Mouse (Mus musculus): ENCODE data around the gene Sh3bp1. TPM values are rescaled to one million over a fixed set of nuclear protein-coding genes. Genes with fewer than 3 reads are reported as not detected.

The Sh3bp1 gene
- total and polyA plus RNA-seq, 3 experiments, result 12.3 to 69.7 (median 23.8) TPM

GRCm38 (mm10) chr15:78881828-78882227 lies 17.7 kb upstream of the Sh3bp1 start:
- H3K27ac ChIP-seq (ENCODE audit: insufficient read depth, low read depth), result no peak overlapping the region
- no peak overlapping the region for H3K9ac ChIP-seq (ENCODE audit: insufficient read depth, low read depth)
- TF ChIP-seq CTCF (conservative IDR thresholded peaks at IDR 0.05 in 1 of 2, IDR thresholded peaks at IDR 0.05 in 1 of 2; ENCODE audit: low read depth in 2 of 2, low read length in 2 of 2), result peak in 1 of 2 experiments; percentile 48; a peak in 2 of 4 replicates
- peak; percentile 32 for TF ChIP-seq RAD21 (IDR thresholded peaks at IDR 0.05; ENCODE audit: low read depth, low read length)
- TF ChIP-seq NELFE (IDR thresholded peaks at IDR 0.05; ENCODE audit: low read depth, low read length), result no peak
- no peak for TF ChIP-seq MEF2A (IDR thresholded peaks at IDR 0.05; ENCODE audit: borderline replicate concordance, low read depth, low read length)
- no peak for TF ChIP-seq E2F4 (IDR thresholded peaks at IDR 0.05; ENCODE audit: insufficient replicate concordance, low read depth, low read length)
- no peak for TF ChIP-seq MXI1 (IDR thresholded peaks at IDR 0.05; ENCODE audit: low read depth, low read length)
- H3K9me3 ChIP-seq (replicated peaks; ENCODE audit: low read length), result no peaks in the 10 kb centered on the region
- no peak overlapping the region for H3K4me3 ChIP-seq (replicated peaks in 1 of 3; ENCODE audit: low read depth in 2 of 3, low read length in 2 of 3, poor library complexity in 1 of 3)
- DNase-seq (ENCODE audit: extremely low read depth), result no peak
- no peaks in the 10 kb centered on the region for H3K27me3 ChIP-seq (replicated peaks)
- 0 out of 2 replicates have a peak, but pooled peaks cover 4% of the 10 kb centered on the region for H3K79me2 ChIP-seq (replicated peaks; ENCODE audit: control insufficient read depth, extremely low read depth, insufficient read depth, poor library complexity, severe bottlenecking)
- H3K4me1 ChIP-seq (ENCODE audit: control insufficient read depth in 1 of 2, insufficient read depth in 2 of 2), result peaks cover 0 to 21% of the 10 kb centered on the region in 2 experiments; a peak in 2 of 4 replicates
- in situ Hi-C loops (cut with MboI; ENCODE audit: low pct_ligation_motif_present, low pct_unique_long_range_greater_than_20kb, low sequenced_read_pairs), result no loop called here
- dilution Hi-C loops (cut with MboI; ENCODE audit: extremely low pct_ligation_motif_present, extremely low pct_unique_long_range_greater_than_20kb, low sequenced_read_pairs), result no loop called here
- peaks cover 51 to 74% of the 10 kb centered on the region in 2 experiments for H3K36me3 ChIP-seq (replicated peaks in 1 of 2; ENCODE audit: control insufficient read depth in 1 of 2, insufficient read depth in 1 of 2, low read length in 1 of 2)
- no peak overlapping the region for H3K4me2 ChIP-seq (ENCODE audit: insufficient read depth, low read depth, poor library complexity, severe bottlenecking)

DNA sequence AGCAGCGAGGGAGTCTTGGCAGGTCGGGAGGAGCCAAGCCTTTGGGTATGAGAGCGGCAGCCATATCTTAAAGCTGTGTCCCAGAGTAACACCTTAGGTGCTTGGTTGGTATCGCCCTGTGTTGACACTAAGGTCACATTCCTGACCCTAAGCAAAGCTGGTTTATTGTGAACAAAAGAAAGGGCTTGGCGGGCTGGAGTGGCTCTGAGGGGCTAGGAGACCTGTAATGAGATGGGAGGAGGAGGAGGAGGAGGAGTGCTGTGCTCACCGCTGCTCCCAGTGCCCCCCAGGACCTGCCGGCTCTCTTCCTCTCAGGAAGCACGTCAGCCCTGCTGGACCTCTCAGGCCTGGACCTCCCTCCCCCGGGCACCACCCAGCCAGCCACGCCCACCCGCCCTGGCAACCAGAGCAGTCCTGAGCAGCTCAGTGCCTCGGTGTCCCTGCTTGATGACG lies 10.1 kb upstream of the Sh3bp1 start:
- no peak overlapping the region for H3K9ac ChIP-seq (ENCODE audit: insufficient read depth, low read depth)
- dilution Hi-C loops (cut with MboI; ENCODE audit: extremely low pct_ligation_motif_present, extremely low pct_unique_long_range_greater_than_20kb, low sequenced_read_pairs), result no loop called here

GRCm38 (mm10) chr15:78892440-78892839 lies 7.1 kb upstream of the Sh3bp1 start:
- H3K4me3 ChIP-seq (replicated peaks in 1 of 3; ENCODE audit: low read depth in 2 of 3, low read length in 2 of 3, poor library complexity in 1 of 3), result no peak overlapping the region
- H3K4me1 ChIP-seq (ENCODE audit: control insufficient read depth in 1 of 2, insufficient read depth in 2 of 2), result peaks cover 46 to 87% of the 10 kb centered on the region in 2 experiments
- H3K27ac ChIP-seq (ENCODE audit: insufficient read depth, low read depth), result no peak overlapping the region
- no peak overlapping the region for H3K4me2 ChIP-seq (ENCODE audit: insufficient read depth, low read depth, poor library complexity, severe bottlenecking)
- no peaks in the 10 kb centered on the region for H3K79me2 ChIP-seq (replicated peaks; ENCODE audit: control insufficient read depth, extremely low read depth, insufficient read depth, poor library complexity, severe bottlenecking)
- dilution Hi-C loops (cut with MboI; ENCODE audit: extremely low pct_ligation_motif_present, extremely low pct_unique_long_range_greater_than_20kb, low sequenced_read_pairs), result no loop called here
- TF ChIP-seq BHLHE40 (IDR thresholded peaks at IDR 0.05; ENCODE audit: low read depth, low read length), result no peak
- TF ChIP-seq CHD2 (IDR thresholded peaks at IDR 0.05; ENCODE audit: low read length), result no peak
- TF ChIP-seq USF1 (IDR thresholded peaks at IDR 0.05; ENCODE audit: low read depth, low read length), result no peak
- no peak for TF ChIP-seq NELFE (IDR thresholded peaks at IDR 0.05; ENCODE audit: low read depth, low read length)
- TF ChIP-seq CTCF (conservative IDR thresholded peaks at IDR 0.05 in 1 of 2, IDR thresholded peaks at IDR 0.05 in 1 of 2; ENCODE audit: low read depth in 2 of 2, low read length in 2 of 2), result no peak
- no peak for TF ChIP-seq MAFK (IDR thresholded peaks at IDR 0.05; ENCODE audit: insufficient replicate concordance, low read length)
- TF ChIP-seq SMC3 (IDR thresholded peaks at IDR 0.05; ENCODE audit: low read depth, low read length), result no peak
- no peaks in the 10 kb centered on the region for H3K27me3 ChIP-seq (replicated peaks)
- in situ Hi-C loops (cut with MboI; ENCODE audit: low pct_ligation_motif_present, low pct_unique_long_range_greater_than_20kb, low sequenced_read_pairs), result no loop called here
- H3K36me3 ChIP-seq (replicated peaks in 1 of 2; ENCODE audit: control insufficient read depth in 1 of 2, insufficient read depth in 1 of 2, low read length in 1 of 2), result peaks cover 44 to 65% of the 10 kb centered on the region in 2 experiments
- no peak for DNase-seq (ENCODE audit: extremely low read depth)
- no peak overlapping the region for H3K9ac ChIP-seq (ENCODE audit: insufficient read depth, low read depth)
- no peaks in the 10 kb centered on the region for H3K9me3 ChIP-seq (replicated peaks; ENCODE audit: low read length)

More for the DNA sequence above, 10.1 kb upstream of the Sh3bp1 start:
- H3K4me2 ChIP-seq (ENCODE audit: insufficient read depth, low read depth, poor library complexity, severe bottlenecking), result no peak overlapping the region
- DNase-seq (ENCODE audit: extremely low read depth), result no peak
- no peak overlapping the region for H3K4me3 ChIP-seq (replicated peaks in 1 of 3; ENCODE audit: low read depth in 2 of 3, low read length in 2 of 3, poor library complexity in 1 of 3)
- in situ Hi-C loops (cut with MboI; ENCODE audit: low pct_ligation_motif_present, low pct_unique_long_range_greater_than_20kb, low sequenced_read_pairs), result no loop called here
- H3K4me1 ChIP-seq (ENCODE audit: control insufficient read depth in 1 of 2, insufficient read depth in 2 of 2), result peaks cover 28 to 56% of the 10 kb centered on the region in 2 experiments
- H3K79me2 ChIP-seq (replicated peaks; ENCODE audit: control insufficient read depth, extremely low read depth, insufficient read depth, poor library complexity, severe bottlenecking), result no peaks in the 10 kb centered on the region
- H3K27ac ChIP-seq (ENCODE audit: insufficient read depth, low read depth), result no peak overlapping the region
- no peaks in the 10 kb centered on the region for H3K27me3 ChIP-seq (replicated peaks)
- H3K9me3 ChIP-seq (replicated peaks; ENCODE audit: low read length), result no peaks in the 10 kb centered on the region
- peaks cover 60 to 89% of the 10 kb centered on the region in 2 experiments for H3K36me3 ChIP-seq (replicated peaks in 1 of 2; ENCODE audit: control insufficient read depth in 1 of 2, insufficient read depth in 1 of 2, low read length in 1 of 2)
- TF ChIP-seq HCFC1 (IDR thresholded peaks at IDR 0.05; ENCODE audit: low read depth, low read length) (no peak), JUN (IDR thresholded peaks at IDR 0.05; ENCODE audit: insufficient read depth, low read depth, low read length) (no peak), MXI1 (IDR thresholded peaks at IDR 0.05; ENCODE audit: low read depth, low read length) (no peak), ETS1 (conservative IDR thresholded peaks at IDR 0.05; ENCODE audit: low read depth, low read length) (no peak), KAT2A (IDR thresholded peaks at IDR 0.05; ENCODE audit: insufficient replicate concordance, low read length) (no peak), USF2 (conservative IDR thresholded peaks at IDR 0.05; ENCODE audit: low read depth, low read length) (no peak), GABPA (IDR thresholded peaks at IDR 0.05; ENCODE audit: insufficient replicate concordance, low read depth, low read length) (no peak), MEF2A (IDR thresholded peaks at IDR 0.05; ENCODE audit: borderline replicate concordance, low read depth, low read length) (no peak), USF1 (IDR thresholded peaks at IDR 0.05; ENCODE audit: low read depth, low read length) (no peak), ZC3H11A (IDR thresholded peaks at IDR 0.05; ENCODE audit: low read depth, low read length) (no peak), RAD21 (IDR thresholded peaks at IDR 0.05; ENCODE audit: low read depth, low read length) (no peak), CTCF (conservative IDR thresholded peaks at IDR 0.05 in 1 of 2, IDR thresholded peaks at IDR 0.05 in 1 of 2; ENCODE audit: low read depth in 2 of 2, low read length in 2 of 2) (no peak), E2F4 (IDR thresholded peaks at IDR 0.05; ENCODE audit: insufficient replicate concordance, low read depth, low read length) (no peak), IRF4 (IDR thresholded peaks at IDR 0.05; ENCODE audit: low read depth, low read length) (no peak), CHD1 (IDR thresholded peaks at IDR 0.05; ENCODE audit: low read depth, low read length) (no peak), MAZ (IDR thresholded peaks at IDR 0.05; ENCODE audit: low read depth, low read length) (no peak), MAX (IDR thresholded peaks at IDR 0.05; ENCODE audit: low read length) (no peak), SIN3A (IDR thresholded peaks at IDR 0.05; ENCODE audit: low read length) (no peak), UBTF (IDR thresholded peaks at IDR 0.05; ENCODE audit: low read depth, low read length) (no peak)

All from CH12.LX (cell line).